Mouse (Mus musculus): Measurements from ENCODE around the gene Fads1. TPM values are rescaled to one million over a fixed set of nuclear protein-coding genes. Genes with fewer than 3 reads are reported as not detected.
A peak's percentile ranks its signal among the peaks of the same experiment; 100 is the strongest.

The Fads1 gene
- polyA plus RNA-seq, 1 experiment from 2014 or later, result 58.9 TPM

DNA sequence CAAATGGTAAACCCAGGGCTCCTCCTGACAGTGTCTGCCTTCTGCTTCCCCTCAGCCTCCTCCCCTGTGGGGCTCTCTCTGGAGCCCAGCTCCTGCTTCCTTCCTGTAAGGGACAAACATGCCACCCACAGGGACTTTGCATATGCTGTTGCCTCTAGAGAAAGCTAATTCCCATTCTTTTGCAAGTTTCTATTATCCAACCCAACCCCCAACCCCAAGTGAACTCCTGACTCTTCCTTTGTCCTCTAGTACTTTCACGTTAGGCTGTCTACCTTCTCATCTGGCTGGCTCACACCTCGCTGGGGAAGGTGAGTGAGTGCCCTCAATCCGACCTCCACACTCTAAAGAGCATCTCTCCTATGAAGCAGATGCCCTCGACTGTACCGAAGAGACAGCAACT is 49.2 kb downstream of the Fads1 start:
- no peaks in the 10 kb centered on the region for H3K36me3 ChIP-seq
- peak overlapping the region; percentile 33; the same call in 1 of the 2 replicates for H3K9ac ChIP-seq
- H3K4me2 ChIP-seq, result no peak overlapping the region
- peaks cover 27% of the 10 kb centered on the region for H3K4me1 ChIP-seq
- H3K27ac ChIP-seq (replicated peaks), result peak overlapping the region; percentile 48
- no peak overlapping the region for H3K4me3 ChIP-seq
- no peaks in the 10 kb centered on the region for H3K9me3 ChIP-seq
- ATAC-seq (ENCODE audit: extremely low read depth, insufficient number of reproducible peaks, low FRiP score, low TSS enrichment), result no peak
- 30% methylated on average over 5 of the region's 5 CpGs for WGBS
- H3K27me3 ChIP-seq (replicated peaks), result peaks cover 7% of the 10 kb centered on the region

DNA sequence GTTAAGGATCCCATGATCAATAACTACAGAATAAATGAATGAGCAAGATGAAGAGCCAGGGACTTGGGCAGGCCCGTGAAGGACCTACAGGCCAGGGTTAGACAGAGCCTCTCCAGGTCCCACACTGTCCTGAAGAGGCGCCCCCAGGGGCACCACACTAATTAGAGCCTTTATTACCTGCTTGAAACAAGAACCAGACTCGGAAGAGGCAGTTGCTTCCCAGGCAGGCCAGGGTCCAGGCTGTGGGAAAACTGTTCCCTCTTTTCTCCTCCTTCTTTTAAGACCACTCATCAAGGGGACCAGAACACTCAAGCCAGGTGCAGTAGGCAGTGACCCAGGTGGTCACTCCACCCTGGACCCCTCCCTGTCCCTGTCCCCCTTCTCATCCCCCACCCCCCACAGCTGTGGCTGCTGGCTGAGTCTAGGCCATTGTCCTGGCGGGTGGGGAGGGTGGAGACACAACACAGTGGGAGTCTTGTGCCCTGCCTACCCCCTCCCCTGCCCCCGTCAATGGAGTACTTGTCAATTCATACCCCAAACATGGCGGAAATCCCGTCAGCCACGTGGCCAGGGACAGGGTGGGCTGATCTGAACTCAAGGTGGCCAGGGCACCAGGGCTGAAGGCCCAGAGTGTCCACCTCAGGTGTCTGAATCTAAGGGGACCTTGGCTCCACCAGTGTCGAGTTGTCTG is 49.8 kb downstream of the Fads1 start:
- ATAC-seq (ENCODE audit: extremely low read depth, insufficient number of reproducible peaks, low FRiP score, low TSS enrichment), result no peak
- H3K9me3 ChIP-seq, result no peaks in the 10 kb centered on the region
- no peaks in the 10 kb centered on the region for H3K36me3 ChIP-seq
- peaks cover 7% of the 10 kb centered on the region for H3K27me3 ChIP-seq (replicated peaks)
- peaks cover 28% of the 10 kb centered on the region for H3K4me1 ChIP-seq
- no peak overlapping the region; the same call in 1 of the 2 replicates for H3K9ac ChIP-seq
- no peak overlapping the region for H3K4me2 ChIP-seq
- WGBS, result 46% methylated on average over 9 of the region's 9 CpGs
- no peak overlapping the region for H3K4me3 ChIP-seq
- H3K27ac ChIP-seq (replicated peaks), result peak overlapping the region; percentile 48; the same call in 1 of the 2 replicates

DNA sequence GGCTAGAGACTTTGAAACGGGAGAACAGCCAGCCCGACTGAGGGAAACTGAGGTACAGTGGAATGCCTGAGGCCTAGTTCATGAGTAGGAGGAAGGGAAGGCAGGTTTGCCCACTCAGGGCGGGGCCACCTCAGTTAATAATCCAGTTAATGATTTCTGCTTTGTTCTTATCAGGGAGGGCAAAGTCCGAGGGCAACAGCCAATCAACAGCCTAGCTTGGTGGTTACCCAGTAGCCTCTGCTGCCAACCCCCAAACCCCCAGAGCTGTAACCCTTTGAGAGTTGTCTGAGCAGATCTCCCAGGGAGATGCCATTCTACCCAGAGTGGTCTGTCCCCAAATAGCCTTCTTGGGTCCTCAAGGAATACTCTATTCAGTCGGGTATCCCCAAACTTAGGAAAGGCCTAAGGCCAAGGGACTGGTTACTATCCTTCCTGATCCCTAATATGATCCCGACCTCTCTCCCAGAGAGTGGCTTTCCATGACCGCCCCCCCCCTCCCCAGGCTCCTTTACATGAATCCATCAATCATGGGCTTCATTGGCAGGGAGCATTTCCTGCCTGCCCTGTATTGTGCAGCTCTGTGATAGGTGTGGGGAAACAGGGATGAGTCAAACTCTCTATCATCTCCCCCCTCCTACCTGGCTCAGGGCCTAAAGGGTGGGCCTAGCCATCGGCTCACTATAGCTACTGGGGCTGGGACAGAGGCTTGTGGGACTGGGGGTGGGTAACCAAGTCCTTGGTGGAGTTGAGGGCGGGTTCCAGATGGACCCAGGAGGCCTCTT is 53.3 kb downstream of the Fads1 start:
- 62% methylated on average over 9 of the region's 9 CpGs for WGBS
- Histone ChIP-seq H3K9me3 (no peaks in the 10 kb centered on the region), H3K4me3 (no peak overlapping the region), H3K27me3 (replicated peaks) (peaks cover 16% of the 10 kb centered on the region), H3K36me3 (no peaks in the 10 kb centered on the region), H3K27ac (replicated peaks) (no peak overlapping the region), H3K4me2 (no peak overlapping the region), H3K9ac (no peak overlapping the region), H3K4me1 (peaks cover 40% of the 10 kb centered on the region)
- ATAC-seq (ENCODE audit: extremely low read depth, insufficient number of reproducible peaks, low FRiP score, low TSS enrichment), result no peak

DNA sequence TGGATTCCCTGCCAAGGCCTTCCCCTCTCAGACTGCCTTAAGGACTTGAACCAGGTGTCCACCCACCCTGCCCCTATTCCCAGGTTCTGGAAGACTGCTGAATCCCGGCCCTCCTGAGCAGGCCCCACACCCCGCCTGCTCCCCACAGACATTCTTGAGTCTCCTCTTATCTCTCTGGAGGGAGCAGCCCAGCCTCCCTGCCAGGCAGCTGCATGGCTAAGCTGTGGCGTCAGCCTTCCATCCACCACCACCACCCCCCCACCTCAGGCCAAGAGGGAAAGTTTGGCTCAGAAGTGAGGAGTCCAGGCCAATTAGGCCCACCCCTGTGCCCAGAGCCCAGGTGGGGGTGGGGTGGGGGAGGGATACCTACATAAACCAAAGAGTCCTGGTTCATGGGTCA is 55.8 kb downstream of the Fads1 start:
- peak overlapping the region; percentile 74 for H3K27ac ChIP-seq (replicated peaks)
- no peak overlapping the region; the same call in 1 of the 2 replicates for H3K9ac ChIP-seq
- H3K27me3 ChIP-seq (replicated peaks), result peaks cover 19% of the 10 kb centered on the region
- WGBS, result 21% methylated on average over 3 of the region's 3 CpGs
- H3K4me2 ChIP-seq, result peak overlapping the region; percentile 85
- peak overlapping the region; percentile 63; the same call in 1 of the 2 replicates for H3K4me3 ChIP-seq
- no peaks in the 10 kb centered on the region for H3K9me3 ChIP-seq
- H3K4me1 ChIP-seq, result peaks cover 32% of the 10 kb centered on the region
- ATAC-seq (ENCODE audit: extremely low read depth, insufficient number of reproducible peaks, low FRiP score, low TSS enrichment), result no peak
- no peaks in the 10 kb centered on the region for H3K36me3 ChIP-seq

DNA sequence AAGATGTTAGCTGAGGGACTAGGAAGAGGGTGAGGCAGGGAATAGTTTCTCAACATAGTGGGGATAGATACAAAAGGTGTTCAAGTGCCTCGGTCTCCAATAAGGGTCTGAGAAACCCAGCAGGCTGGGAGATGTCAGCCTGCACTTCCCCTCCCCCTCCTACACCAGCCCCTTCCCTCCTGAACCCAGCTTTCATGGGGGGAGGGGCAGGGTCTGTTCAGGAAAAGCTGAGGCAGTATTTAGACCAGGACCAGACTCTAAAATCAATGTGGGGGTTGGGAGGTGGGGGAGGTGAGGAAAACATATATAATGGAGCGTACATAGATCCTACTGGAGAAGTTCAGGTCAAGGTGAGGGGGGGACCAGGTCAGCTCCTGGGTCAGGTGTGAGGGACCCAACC is 56.7 kb downstream of the Fads1 start:
- Histone ChIP-seq H3K27ac (replicated peaks) (peak overlapping the region; percentile 74), H3K9me3 (no peaks in the 10 kb centered on the region), H3K36me3 (no peaks in the 10 kb centered on the region), H3K4me1 (peaks cover 32% of the 10 kb centered on the region), H3K9ac (peak overlapping the region; percentile 82), H3K27me3 (replicated peaks) (peaks cover 19% of the 10 kb centered on the region), H3K4me3 (peak overlapping the region; percentile 63), H3K4me2 (peak overlapping the region; percentile 85)
- WGBS, result 35% methylated on average over 2 of the region's 2 CpGs
- no peak for ATAC-seq (ENCODE audit: extremely low read depth, insufficient number of reproducible peaks, low FRiP score, low TSS enrichment)

DNA sequence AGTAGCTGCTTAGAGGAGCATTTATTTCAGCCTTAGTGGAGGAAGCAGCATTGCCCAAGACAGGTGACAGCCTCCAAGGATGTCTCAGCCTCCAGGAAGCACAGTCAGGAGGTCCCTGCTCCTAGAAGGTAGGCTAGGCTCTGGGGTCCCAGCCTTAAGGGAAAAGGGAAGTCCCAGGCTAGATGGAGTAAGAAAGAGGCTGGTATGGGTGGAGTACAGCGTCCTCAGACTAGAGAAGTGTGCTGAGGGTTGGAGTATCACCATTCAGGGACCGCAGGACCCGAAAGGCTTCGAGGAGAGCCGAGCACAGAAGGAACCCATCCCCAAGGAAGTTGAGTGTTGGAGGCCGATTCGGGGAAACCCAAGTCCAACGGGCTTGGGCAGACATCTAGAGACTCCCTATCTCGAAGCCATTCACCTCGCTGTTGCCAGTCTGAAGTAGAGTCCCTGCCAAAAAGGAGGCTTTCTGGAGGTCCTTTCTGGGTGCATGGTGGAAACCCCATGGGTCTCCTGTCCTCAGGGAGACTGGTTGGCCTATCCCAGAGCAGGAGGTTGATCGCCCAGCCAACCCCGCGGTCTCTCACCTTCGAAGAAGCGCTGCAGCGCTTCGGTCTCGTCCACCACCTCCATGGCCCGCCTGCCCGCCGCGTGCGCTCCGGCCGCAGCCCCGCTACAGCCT is 57.4 kb downstream of the Fads1 start:
- peaks cover 19% of the 10 kb centered on the region for H3K27me3 ChIP-seq (replicated peaks)
- no peak for ATAC-seq (ENCODE audit: extremely low read depth, insufficient number of reproducible peaks, low FRiP score, low TSS enrichment)
- no peaks in the 10 kb centered on the region for H3K36me3 ChIP-seq
- H3K9me3 ChIP-seq, result no peaks in the 10 kb centered on the region
- H3K27ac ChIP-seq (replicated peaks), result peak overlapping the region; percentile 74
- 3% methylated on average over 24 of the region's 26 CpGs for WGBS
- peak overlapping the region; percentile 63 for H3K4me3 ChIP-seq
- peak overlapping the region; percentile 85 for H3K4me2 ChIP-seq
- peak overlapping the region; percentile 82 for H3K9ac ChIP-seq
- peaks cover 32% of the 10 kb centered on the region for H3K4me1 ChIP-seq

DNA sequence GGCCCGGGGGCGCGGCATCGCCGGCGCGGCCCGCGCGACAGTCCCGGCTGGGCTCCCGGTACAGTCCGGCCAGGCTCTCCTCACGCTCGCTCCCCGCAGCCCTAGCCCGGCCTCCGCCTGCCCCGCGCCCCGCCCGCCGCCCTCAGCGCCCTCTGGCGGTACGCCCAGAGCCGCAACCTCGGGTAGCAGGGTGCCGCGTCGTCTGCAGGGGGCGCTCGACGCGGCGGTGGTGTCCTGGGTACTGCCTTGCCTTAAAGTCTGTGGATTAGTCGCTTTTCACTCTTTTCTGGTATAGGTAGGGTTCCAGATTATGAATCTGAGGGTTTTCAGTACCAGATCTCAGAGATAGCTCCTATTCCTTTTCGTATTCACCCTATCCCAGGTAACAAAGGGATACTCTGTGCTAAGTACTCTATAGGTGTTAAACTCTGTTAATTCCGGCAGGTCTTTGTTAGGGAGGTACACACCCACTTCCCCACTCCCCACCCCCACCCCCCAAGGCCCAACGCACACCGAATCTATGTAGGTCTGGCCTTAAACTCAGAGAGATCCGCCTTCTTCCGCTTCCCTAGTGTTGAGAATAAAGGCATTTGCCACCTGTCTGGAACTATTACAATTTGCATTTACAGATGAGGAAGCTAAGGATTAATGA is 58.1 kb downstream of the Fads1 start, which contains the start of gene Myrf:
Gene Myrf, minus strand, starts transcription at position 95 of the 652 bp plus-strand sequence.
- Histone ChIP-seq H3K9ac (peak within 1 kb of the TSS; percentile 82), H3K27ac (replicated peaks) (peak within 1 kb of the TSS; percentile 74), H3K4me3 (peak within 1 kb of the TSS; percentile 63), H3K4me2 (peak within 1 kb of the TSS; percentile 85), H3K27me3 (replicated peaks) (peaks cover 23% of the 10 kb centered on the region), H3K4me1 (peaks cover 32% of the 10 kb centered on the region), H3K9me3 (no peaks in the 10 kb centered on the region), H3K36me3 (no peaks in the 10 kb centered on the region)
- peak; percentile 77; the same call in 1 of the 2 replicates for ATAC-seq (ENCODE audit: extremely low read depth, insufficient number of reproducible peaks, low FRiP score, low TSS enrichment)
- 8% methylated on average over 41 of the region's 43 CpGs for WGBS

DNA sequence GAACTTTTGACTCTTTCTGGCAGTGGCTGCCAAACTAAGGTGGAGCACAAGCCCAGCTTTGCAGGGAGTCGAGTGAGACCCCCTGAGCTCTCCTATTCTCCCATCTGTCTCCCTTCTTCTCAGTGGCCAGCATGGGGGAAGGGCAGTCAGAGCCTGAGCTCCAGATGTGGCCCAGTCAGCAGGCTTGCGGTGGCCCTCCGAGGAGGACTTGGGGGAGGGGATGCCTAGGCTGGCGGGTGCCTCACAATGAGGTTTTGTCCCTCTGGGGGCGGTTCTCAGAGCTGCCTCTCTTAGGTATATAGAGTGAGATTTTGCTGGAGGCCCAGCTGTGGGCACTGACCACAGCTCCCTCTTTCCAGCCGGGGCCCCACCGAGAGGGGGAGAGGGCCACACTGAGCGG is 60.2 kb downstream of the Fads1 start:
- Histone ChIP-seq H3K9ac (no peak overlapping the region), H3K27me3 (replicated peaks) (peaks cover 30% of the 10 kb centered on the region), H3K4me1 (peaks cover 43% of the 10 kb centered on the region), H3K27ac (replicated peaks) (no peak overlapping the region), H3K4me2 (no peak overlapping the region), H3K9me3 (no peaks in the 10 kb centered on the region), H3K36me3 (no peaks in the 10 kb centered on the region), H3K4me3 (no peak overlapping the region)
- WGBS, result 18% methylated on average over 8 of the region's 8 CpGs
- ATAC-seq (ENCODE audit: extremely low read depth, insufficient number of reproducible peaks, low FRiP score, low TSS enrichment), result no peak

DNA sequence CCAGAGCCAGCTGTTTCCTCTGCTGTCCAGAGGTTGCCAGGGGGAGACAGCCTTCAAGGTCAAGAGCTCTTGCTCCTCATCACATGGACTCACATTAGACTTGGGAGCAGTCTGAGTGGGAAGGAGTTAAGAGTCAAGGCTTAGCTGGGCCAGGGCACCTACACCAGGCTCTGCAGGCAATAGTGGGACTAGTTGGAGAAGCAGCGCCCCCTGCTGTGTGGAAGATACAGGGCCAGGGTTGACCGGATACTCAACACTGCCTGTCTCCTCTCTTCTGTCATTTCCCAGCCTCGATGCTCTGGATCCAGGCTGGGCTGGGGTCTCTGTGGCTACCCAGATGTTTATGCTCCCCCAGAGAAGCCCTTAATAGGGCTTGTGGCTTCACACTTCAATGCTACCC is 61.5 kb downstream of the Fads1 start:
- no peaks in the 10 kb centered on the region for H3K9me3 ChIP-seq
- H3K36me3 ChIP-seq, result no peaks in the 10 kb centered on the region
- H3K4me1 ChIP-seq, result peaks cover 37% of the 10 kb centered on the region
- no peak overlapping the region for H3K27ac ChIP-seq (replicated peaks)
- 4% methylated on average over 3 of the region's 3 CpGs for WGBS
- no peak overlapping the region for H3K4me3 ChIP-seq
- ATAC-seq (ENCODE audit: extremely low read depth, insufficient number of reproducible peaks, low FRiP score, low TSS enrichment), result no peak
- no peak overlapping the region for H3K4me2 ChIP-seq
- no peak overlapping the region for H3K9ac ChIP-seq
- H3K27me3 ChIP-seq (replicated peaks), result peaks cover 36% of the 10 kb centered on the region

Data from heart, embryonic 13.5 days (tissue).